Mouse (Mus musculus) midbrain, embryonic 16.5 days (tissue): Measurements from ENCODE around the gene Cyp1a1. TPM values are rescaled to one million over a fixed set of nuclear protein-coding genes. Genes with fewer than 3 reads are reported as not detected.

ENCODE experiments used
- ATAC-seq: fragments of 200-750 bp; cut with Nextera tagmentation; 2 replicates; pipeline ENCODE4 v1.8.0; 2017; ENCODE audit warnings: moderate TSS enrichment
- H3K27ac ChIP-seq: fragments of 300-500 bp; sonication (generic); 2 replicates; pipeline ENCODE4 v1.5.1; 2014; ENCODE audit warnings: mild to moderate bottlenecking, low read length, mixed read lengths
- H3K27me3 ChIP-seq: fragments of 300-500 bp; sonication (generic); 2 replicates; pipeline ENCODE4 v1.6.1; 2014; ENCODE audit warnings: low read depth, low read length, mixed read lengths; ENCODE audit not compliant: control insufficient read depth, insufficient read depth
- H3K36me3 ChIP-seq: fragments of 300-500 bp; sonication (generic); 2 replicates; pipeline ENCODE4 v1.6.1; 2014; ENCODE audit warnings: mild to moderate bottlenecking, low read length, moderate library complexity, mixed read lengths; ENCODE audit not compliant: control insufficient read depth, insufficient read depth
- H3K4me1 ChIP-seq: fragments of 300-500 bp; sonication (generic); 2 replicates; pipeline ENCODE4 v1.6.1; 2014; ENCODE audit warnings: mild to moderate bottlenecking, low read length, mixed read lengths; ENCODE audit not compliant: control insufficient read depth, insufficient read depth
- H3K4me2 ChIP-seq: fragments of 300-500 bp; sonication (generic); 2 replicates; pipeline ENCODE4 v1.6.1; 2014; ENCODE audit warnings: mild to moderate bottlenecking, low read length, mixed read lengths
- H3K4me3 ChIP-seq: fragments of 300-500 bp; sonication (generic); 2 replicates; pipeline ENCODE4 v1.5.1; 2014; ENCODE audit warnings: low read depth, mild to moderate bottlenecking, low read length, moderate library complexity, mixed read lengths
- H3K9ac ChIP-seq: fragments of 300-500 bp; sonication (generic); 2 replicates; pipeline ENCODE4 v1.6.1; 2014; ENCODE audit warnings: low read depth, low read length, mixed read lengths
- H3K9me3 ChIP-seq: fragments of 300-500 bp; sonication (generic); replicated peaks from 2 replicates; pipeline ENCODE4 v1.6.1; 2014; ENCODE audit warnings: mild to moderate bottlenecking, low read length, mixed read lengths; ENCODE audit not compliant: control insufficient read depth, poor library complexity, severe bottlenecking
- WGBS: fragments of 180-500 bp; shearing (Covaris S2); extraction: QIAGEN DNeasy Blood & Tissue Kit; methylation state at CpG from one replicate; pipeline ENCODE4 v1.1.7; 2014; 5-methylcytosine and 5-hydroxymethylcytosine counted together
- polyA plus RNA-seq: library from polyadenylated mRNA; unstranded; fragments of >200 nt; fragmentation: Nextera tagmentation; extraction: Ambion mirVana; gene quantifications from 2 replicates; pipeline ENCODE4 v1.2.1, GENCODE M21; 2015

The Cyp1a1 gene
- polyA plus RNA-seq, 1 experiment from 2014 or later: 0.06 TPM

- Histone ChIP-seq H3K9me3 (no peaks in the 10 kb centered on the region), H3K4me3 (no peak within 1 kb of the TSS), H3K4me1 (peaks cover 3% of the 10 kb centered on the region; the same call in 1 of the 2 replicates), H3K27me3 (no peaks in the 10 kb centered on the region), H3K4me2 (no peak within 1 kb of the TSS), H3K27ac (no peak within 1 kb of the TSS), H3K9ac (no peak within 1 kb of the TSS), H3K36me3 (no peaks in the 10 kb centered on the region)
- no peak for ATAC-seq
- 36% methylated on average over 5 of the region's 5 CpGs for WGBS
These were observed 34.4 kb upstream of the Cyp1a1 start, which contains the start of gene Csk for GRCm38 (mm10) chr9:57653283-57653682. Gene Csk (minus strand): TSS chr9:57653631.

GRCm38 (mm10) chr9:57654966-57655365 is 32.8 kb upstream of the Cyp1a1 start:
- WGBS: 92% methylated on average over 1 of the region's 1 CpGs
- H3K9ac ChIP-seq: no peak overlapping the region
- H3K9me3 ChIP-seq: no peaks in the 10 kb centered on the region
- no peaks in the 10 kb centered on the region for H3K27me3 ChIP-seq
- no peak overlapping the region for H3K27ac ChIP-seq
- ATAC-seq: no peak
- peaks cover 3% of the 10 kb centered on the region; the same call in 1 of the 2 replicates for H3K4me1 ChIP-seq
- H3K4me2 ChIP-seq: no peak overlapping the region
- H3K4me3 ChIP-seq: no peak overlapping the region
- H3K36me3 ChIP-seq: no peaks in the 10 kb centered on the region

- no peaks in the 10 kb centered on the region for H3K36me3 ChIP-seq
- H3K9ac ChIP-seq: 0 out of 2 replicates have a peak overlapping the region, but pooled peaks have one; percentile 8
- H3K4me3 ChIP-seq: no peak overlapping the region
- ATAC-seq: peak; percentile 74
- H3K4me1 ChIP-seq: peaks cover 3% of the 10 kb centered on the region; the same call in 1 of the 2 replicates
- no peak overlapping the region for H3K27ac ChIP-seq
- no peaks in the 10 kb centered on the region for H3K9me3 ChIP-seq
- peak overlapping the region; percentile 32 for H3K4me2 ChIP-seq
- 3% methylated on average over 11 of the region's 11 CpGs for WGBS
- no peaks in the 10 kb centered on the region for H3K27me3 ChIP-seq
These were observed 32.0 kb upstream of the Cyp1a1 start for GRCm38 (mm10) chr9:57655749-57656148.

- Histone ChIP-seq H3K9me3 (no peaks in the 10 kb centered on the region), H3K9ac (no peak overlapping the region), H3K4me2 (no peak overlapping the region), H3K4me1 (peaks cover 3% of the 10 kb centered on the region; the same call in 1 of the 2 replicates), H3K27ac (no peak overlapping the region), H3K27me3 (no peaks in the 10 kb centered on the region), H3K36me3 (no peaks in the 10 kb centered on the region), H3K4me3 (no peak overlapping the region)
- no peak for ATAC-seq
- 88% methylated on average over 19 of the region's 19 CpGs for WGBS
These were observed 30.9 kb upstream of the Cyp1a1 start for GRCm38 (mm10) chr9:57656631-57657350.

- ATAC-seq: no peak
- Histone ChIP-seq H3K27me3 (no peaks in the 10 kb centered on the region), H3K9ac (no peak overlapping the region), H3K36me3 (no peaks in the 10 kb centered on the region), H3K4me3 (no peak overlapping the region), H3K9me3 (no peaks in the 10 kb centered on the region), H3K27ac (no peak overlapping the region), H3K4me1 (peaks cover 3% of the 10 kb centered on the region; the same call in 1 of the 2 replicates), H3K4me2 (no peak overlapping the region)
- 50% methylated on average over 4 of the region's 4 CpGs for WGBS
These were observed 29.9 kb upstream of the Cyp1a1 start for GRCm38 (mm10) chr9:57657843-57658242.

- Histone ChIP-seq H3K27me3 (no peaks in the 10 kb centered on the region), H3K27ac (no peak overlapping the region), H3K4me2 (no peak overlapping the region), H3K4me3 (no peak overlapping the region), H3K36me3 (no peaks in the 10 kb centered on the region), H3K4me1 (peaks cover 3% of the 10 kb centered on the region; the same call in 1 of the 2 replicates), H3K9ac (no peak overlapping the region), H3K9me3 (no peaks in the 10 kb centered on the region)
- 80% methylated on average over 4 of the region's 4 CpGs for WGBS
- no peak for ATAC-seq
These were observed 28.8 kb upstream of the Cyp1a1 start for GRCm38 (mm10) chr9:57658970-57659369.

GRCm38 (mm10) chr9:57659774-57660173 is 28.0 kb upstream of the Cyp1a1 start:
- 25% methylated on average over 4 of the region's 4 CpGs for WGBS
- no peak overlapping the region for H3K4me3 ChIP-seq
- peaks cover 3% of the 10 kb centered on the region; the same call in 1 of the 2 replicates for H3K4me1 ChIP-seq
- H3K27me3 ChIP-seq: no peaks in the 10 kb centered on the region
- peak; percentile 68; the same call in 1 of the 2 replicates for ATAC-seq
- no peak overlapping the region for H3K9ac ChIP-seq
- no peak overlapping the region for H3K4me2 ChIP-seq
- H3K27ac ChIP-seq: no peak overlapping the region
- H3K36me3 ChIP-seq: no peaks in the 10 kb centered on the region
- no peaks in the 10 kb centered on the region for H3K9me3 ChIP-seq

DNA sequence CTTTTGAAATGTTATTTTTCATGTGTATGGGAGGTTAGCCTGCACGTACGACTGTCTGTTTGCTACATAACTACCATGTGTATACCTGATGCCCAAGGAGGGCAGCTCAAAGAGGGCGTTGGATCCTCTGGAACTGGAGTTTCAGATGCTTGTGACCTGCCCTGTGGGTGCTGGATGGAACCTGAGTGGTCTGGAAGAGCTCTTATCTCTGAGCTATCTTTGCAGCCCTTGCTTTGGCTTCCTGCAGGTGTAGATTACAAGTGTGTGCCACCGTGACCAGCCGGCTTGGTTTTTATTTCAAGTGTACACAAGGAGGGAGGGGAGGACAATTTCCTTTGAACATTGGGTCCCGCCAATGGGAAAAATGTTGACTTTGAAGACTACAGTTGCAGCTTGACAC is 27.2 kb upstream of the Cyp1a1 start:
- ATAC-seq: no peak
- H3K9me3 ChIP-seq: no peaks in the 10 kb centered on the region
- 89% methylated on average over 6 of the region's 6 CpGs for WGBS
- no peaks in the 10 kb centered on the region for H3K27me3 ChIP-seq
- H3K36me3 ChIP-seq: no peaks in the 10 kb centered on the region
- H3K9ac ChIP-seq: no peak overlapping the region
- H3K27ac ChIP-seq: no peak overlapping the region
- H3K4me1 ChIP-seq: peaks cover 3% of the 10 kb centered on the region; the same call in 1 of the 2 replicates
- H3K4me2 ChIP-seq: no peak overlapping the region
- H3K4me3 ChIP-seq: no peak overlapping the region

- no peaks in the 10 kb centered on the region for H3K9me3 ChIP-seq
- no peak for ATAC-seq
- H3K27ac ChIP-seq: no peak overlapping the region
- no peaks in the 10 kb centered on the region for H3K36me3 ChIP-seq
- WGBS: 62% methylated on average over 3 of the region's 3 CpGs
- no peaks in the 10 kb centered on the region for H3K27me3 ChIP-seq
- no peak overlapping the region for H3K9ac ChIP-seq
- H3K4me2 ChIP-seq: no peak overlapping the region
- no peak overlapping the region for H3K4me3 ChIP-seq
- H3K4me1 ChIP-seq: no peaks in the 10 kb centered on the region
These were observed 26.2 kb upstream of the Cyp1a1 start for GRCm38 (mm10) chr9:57661552-57661951.
